Mouse (Mus musculus) ovary, adult 18-20 months (tissue): Measurements from ENCODE around the gene Tlr5.

ENCODE experiments used
- DNase-seq: peaks from one replicate; pipeline ENCODE4 v3.0.0; 2022; ENCODE audit warnings: low spot score, mixed read lengths

Tlr5 gene

DNA sequence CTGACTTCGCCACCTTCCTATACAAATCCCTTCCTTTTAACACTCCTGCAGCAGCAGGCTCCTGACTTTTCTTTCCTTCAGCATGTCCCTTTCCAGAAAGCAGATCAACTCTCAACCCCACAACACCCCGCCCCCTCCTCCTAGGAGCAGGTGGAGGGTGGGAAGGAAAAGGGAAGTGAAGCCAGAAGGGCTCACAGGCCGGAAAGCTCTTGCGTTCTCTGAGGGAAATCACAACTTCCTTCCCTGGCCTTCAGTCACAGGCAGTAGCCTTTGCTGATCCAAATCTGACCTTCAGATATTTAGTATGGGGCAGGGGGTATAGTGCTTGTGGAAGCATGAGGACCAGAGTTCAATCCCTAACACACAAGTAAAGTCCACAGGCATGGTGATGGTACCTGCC lies 921 bp upstream of the Tlr5 start:
- DNase-seq: no peak

DNA sequence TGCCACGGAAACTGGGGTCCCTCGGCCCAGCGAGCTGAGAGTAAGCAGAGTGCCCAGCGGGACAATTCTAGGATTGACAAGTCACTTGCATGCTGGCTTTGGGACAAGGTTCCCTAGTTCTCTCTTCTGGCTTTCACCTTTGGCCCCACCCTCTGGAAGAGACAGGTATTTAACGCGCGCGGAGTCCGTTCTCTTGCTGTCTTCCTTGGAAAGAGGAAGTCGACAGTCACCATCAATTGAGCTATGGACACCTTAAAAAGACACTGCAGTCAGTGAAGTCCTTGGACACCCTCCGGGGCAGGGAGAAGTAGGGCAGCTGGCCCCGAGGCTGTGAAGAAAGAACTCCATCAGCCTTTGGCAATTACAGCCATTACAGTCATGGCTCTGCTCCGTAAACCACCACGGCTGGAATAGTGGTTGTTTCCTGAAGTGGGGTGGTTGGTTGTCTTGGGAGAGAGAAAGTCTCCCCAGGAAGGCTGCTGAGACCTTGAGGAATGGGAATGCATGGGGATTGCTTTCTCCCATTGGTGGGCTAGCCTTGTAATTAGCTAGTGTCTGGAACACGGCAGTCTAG lies 546 bp downstream of the Tlr5 start:
- no peak for DNase-seq

DNA sequence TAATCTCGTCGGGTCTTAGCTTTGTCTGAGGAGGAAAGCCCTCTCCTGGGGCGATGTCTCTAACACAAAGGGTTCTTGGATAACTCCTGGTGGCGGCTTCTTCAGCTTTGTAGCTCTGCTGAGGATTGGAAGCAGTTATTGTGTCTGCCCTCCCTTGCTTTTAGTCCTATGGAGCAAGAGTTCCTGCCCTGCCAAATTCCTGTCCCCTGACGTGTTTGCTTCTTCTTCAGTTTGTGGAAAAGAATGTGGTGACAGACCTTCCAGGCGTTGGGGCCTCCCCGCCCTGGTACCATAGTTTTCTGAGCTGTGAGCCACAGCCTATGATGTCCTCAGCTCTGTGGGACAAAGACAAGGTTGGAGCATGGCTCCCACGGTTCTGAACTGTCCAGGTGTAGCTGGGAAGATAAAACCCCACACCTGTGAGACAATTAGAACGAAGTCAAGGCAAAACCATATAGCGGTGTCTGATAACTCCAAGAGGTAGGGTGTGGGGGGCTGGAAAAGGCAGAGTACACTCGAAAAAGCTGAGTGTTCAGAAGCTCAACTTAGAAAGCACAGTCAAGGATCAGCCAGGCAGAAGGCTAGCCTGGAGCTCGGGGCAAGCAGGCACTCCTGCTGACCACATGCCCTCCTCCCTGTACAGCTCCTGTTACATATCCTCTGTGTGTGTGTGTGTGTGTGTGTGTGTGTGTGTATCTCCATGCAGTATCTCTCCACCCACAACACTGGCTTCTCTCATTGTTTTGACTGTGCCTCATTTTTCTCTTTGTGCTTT lies 1.8 kb downstream of the Tlr5 start:
- no peak for DNase-seq

DNA sequence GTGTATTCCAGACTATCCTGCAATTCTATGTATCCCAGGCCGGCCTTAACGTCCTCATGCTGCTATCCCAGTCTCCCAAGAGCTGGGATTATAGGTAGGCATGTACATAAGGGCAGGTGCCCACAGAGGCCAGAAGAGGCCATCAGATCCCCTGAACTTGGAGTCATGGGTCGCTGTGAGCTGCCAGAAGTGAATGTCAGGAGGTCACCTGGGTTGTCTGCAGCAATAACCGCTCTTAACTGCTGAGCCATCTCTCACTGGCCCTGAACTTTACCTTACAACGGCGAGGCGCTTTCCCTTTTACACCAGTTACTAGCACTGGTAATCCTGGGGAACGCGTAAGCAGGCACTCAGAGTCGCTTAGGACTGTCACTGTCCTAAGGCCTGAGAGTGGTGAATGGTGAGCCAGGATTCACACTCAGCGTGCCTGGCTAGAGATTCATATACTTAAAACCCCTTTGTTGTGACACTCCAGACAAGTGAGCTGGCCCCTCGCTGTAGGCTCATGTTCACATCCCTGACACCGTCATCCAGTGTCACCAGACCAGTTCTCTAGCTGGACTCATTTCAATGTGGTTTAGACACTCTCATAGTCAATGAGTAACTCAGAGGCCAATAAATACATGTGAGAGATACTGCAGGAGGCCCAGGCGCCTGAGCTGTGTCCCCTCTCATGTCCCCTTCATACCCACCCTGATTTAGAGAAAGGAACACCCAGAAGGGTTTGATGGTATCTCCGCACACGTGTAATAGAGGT lies 2.6 kb downstream of the Tlr5 start:
- DNase-seq: no peak

DNA sequence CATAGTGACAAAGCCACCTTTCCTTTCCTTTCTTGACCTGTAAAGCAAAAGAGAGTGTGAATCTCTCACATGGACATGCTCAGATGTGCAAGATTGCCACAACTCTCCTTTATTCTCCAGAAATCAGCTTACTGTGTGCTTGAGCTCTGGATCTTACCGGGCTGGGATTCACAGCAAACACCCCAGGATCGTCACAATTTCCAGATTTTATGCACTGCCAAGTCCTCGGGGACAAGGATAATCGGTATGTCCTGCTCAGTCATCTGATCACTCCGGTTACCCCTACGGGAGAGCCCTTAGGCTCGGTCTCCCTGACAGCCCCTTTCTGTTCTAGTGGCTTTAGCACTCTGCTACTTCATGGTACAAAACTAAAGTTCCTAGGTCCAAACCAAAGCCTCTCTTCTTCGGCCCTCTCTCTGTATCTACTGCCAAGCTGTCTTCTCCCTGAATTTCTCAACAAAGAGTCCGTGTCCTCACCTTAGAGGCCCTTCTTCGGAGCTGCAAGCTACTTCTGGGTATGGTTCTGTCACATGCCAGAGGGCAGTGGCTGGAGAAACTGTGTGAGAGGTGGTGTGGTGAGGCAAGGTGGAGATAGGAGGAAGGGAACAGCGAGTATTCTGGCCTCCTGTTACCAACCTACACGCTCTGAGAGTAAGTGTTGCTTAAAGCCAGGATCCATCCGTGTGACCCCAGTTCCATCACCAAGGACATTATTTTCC lies 3.4 kb downstream of the Tlr5 start:
- DNase-seq: no peak

DNA sequence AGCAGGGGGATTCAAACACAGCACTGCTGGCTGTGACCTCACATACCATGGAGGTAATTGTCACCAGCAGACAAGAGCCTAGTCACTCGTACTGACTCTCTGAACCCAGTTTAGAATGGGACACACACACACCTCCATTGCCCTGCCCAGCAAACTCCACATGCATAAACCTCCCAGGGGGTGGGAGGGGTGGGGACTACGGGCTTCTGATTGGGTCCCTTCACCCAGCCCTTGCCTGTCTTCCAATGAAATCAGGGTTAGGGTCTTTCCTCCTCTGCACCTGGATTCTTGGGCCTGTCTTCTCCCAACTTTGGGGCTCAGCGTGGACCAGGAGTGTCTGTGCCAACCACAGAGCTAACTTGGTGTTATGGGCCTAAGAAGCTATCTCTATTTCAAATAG lies 4.2 kb downstream of the Tlr5 start:
- no peak for DNase-seq

DNA sequence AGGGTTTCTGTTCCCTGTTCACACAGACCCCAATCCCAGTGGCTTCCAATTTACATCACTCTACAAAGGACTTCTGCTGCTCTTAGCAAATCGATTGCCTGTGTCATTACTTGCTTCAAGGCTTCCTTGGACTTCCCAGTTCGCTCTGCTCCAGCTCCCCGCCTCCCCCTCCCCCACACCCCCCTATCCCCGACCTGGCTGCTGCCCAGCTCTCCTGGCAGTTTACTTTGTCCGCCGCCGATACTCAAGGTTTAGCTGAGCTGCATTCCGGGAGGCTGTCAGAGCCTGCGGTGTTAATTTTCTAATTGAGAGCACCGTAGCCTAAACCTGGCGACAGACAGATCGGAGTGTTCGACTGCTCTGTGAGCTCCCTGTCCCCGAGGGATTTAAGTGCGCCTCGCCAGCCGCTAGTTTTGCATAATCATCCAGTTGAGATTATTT lies 4.7 kb downstream of the Tlr5 start:
- peak; percentile 37 for DNase-seq

DNA sequence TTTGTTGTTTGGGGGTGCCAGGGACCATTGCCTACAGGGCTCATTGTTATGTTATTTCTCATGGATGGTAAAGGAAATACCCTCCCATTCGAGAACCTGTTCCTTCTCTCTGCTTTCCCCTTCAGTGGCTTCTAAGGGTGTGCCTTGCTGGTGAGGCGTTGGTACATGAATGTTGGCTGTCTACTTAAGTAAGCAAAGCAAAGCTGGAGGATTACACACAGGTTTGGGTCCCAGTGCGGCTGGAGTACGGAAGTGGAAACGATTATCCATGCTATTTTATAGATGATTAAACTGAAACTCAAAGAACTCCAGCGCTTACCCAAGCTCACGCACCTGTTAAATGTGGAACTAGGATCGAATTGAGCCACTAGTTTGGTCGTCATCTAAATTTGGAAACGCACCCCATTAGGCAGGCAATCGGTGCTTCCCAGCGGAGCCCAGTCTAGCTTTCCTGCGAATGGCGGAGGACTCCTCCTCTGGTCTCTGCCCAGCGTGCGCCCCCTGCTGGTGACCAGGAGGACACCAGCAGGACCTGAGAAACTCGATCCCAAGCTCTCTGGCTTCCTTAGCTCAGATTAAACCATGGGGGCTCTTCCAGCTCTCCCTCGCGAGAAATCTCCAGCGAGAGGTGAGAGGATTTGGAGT lies 5.3 kb downstream of the Tlr5 start:
- peak; percentile 62 for DNase-seq

DNA sequence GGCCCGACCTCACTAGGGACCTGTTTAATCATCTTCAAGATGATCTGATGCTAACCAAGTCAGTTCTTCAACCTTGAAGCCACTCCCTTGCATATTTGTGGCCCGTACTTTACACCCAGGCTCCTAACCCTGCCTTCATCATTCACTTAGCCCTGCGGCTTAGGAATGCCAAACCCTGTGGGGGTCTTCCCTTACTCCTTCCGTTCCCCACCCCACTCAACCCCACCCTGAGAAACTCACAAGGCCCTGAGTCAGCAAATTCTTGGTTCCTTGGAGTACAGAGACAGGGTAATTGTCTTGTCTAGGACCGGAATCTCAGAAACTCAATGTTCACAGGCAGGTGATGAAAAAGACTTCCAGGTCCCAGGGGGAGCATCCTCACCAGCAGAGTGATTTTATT lies 6.5 kb downstream of the Tlr5 start:
- no peak for DNase-seq

DNA sequence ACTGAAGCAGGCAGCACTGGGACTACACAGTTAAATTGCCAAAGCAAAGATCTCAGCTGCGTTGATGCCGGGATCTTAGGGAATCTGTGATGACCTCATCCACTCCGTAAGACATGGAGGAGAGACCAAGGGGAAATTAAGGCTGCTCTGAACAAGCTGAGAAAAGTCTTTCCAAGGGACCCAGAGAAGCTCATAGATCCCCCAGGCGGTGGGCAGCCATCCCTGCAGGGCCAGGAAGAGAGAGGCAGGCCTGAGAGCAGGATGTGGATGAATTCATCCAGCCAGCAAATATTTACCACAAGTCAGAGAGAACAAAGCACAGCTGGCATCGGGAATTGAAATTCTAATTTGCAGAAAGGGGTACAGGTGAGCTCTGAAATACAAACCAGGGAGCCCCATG lies 8.7 kb downstream of the Tlr5 start:
- no peak for DNase-seq

DNA sequence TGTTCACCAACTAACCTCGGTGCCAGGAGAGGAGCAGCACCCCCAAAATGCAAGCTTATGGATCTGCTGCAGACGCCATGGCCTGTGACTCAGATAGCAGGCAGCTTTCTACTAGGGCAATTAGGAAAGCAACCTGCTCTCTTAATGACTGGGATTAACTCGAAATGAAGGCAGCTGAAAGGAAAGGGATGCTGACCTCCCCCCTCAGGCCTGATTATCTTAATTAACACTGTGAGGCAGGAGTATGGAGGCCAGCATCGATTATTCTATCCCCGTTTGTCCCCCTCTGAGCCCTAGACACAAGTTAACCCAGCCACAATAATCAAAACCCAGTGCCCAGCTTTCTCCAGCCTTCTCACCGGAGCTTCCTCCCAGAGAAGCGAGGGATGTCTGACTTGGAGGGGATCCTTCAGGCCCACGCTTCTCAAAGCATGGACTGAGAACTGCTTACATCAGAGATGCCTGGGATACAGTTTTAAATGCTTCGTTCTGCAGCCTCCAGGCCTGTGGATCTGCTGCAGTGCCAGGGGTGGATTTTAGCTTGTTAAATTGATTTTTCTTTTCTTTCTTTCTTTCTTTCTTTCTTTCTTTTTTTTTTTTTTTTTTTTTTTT lies 10.4 kb downstream of the Tlr5 start:
- DNase-seq: no peak

DNA sequence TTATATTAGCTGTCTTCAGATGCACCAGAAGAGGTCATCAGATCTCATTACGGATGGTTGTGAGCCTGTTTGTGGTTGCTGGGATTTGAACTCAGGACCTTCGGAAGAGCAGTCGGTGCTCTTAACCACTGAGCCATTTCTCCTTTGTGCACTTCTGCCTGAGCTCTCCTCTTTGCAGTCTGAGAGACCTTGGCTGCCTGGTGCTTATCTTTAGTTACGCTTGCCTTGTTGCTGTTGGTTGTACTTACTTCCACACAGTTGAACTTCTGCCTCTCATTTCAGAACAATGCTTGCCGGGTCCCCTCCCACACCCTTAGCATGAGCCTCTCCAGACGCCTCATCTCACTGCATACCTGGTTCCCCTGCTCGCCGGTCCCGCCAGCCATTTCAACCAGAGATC lies 14.1 kb downstream of the Tlr5 start:
- DNase-seq: no peak

DNA sequence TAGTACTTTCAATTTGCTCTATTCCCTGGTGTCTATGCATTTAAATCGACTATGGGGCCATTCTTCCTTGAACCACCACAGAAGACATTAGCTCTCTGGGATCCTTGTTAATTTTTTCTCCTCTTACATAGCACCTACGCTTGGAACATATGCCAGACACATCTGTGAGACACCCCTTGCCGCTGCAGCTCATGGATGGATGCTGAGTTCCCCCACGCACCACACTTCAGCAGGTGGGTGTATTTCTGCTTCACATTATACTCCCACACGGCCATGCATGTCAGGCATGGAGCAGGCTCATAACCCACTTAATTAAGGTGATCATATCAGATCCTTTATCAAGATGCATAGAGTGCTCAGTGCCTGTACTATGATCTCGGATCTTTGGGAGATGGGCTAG lies 17.7 kb downstream of the Tlr5 start:
- DNase-seq: no peak

DNA sequence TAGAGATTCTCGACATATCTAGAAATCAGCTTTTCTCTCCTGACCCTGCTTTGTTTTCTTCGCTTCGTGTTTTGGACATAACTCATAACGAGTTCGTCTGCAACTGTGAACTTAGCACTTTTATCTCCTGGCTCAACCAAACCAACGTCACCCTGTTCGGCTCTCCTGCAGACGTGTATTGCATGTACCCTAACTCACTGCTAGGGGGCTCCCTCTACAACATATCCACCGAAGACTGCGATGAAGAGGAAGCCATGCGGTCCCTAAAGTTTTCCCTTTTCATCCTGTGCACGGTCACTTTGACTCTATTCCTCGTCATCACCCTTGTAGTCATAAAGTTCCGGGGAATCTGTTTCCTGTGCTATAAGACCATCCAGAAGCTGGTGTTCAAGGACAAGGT lies 20.2 kb downstream of the Tlr5 start:
- no peak for DNase-seq

DNA sequence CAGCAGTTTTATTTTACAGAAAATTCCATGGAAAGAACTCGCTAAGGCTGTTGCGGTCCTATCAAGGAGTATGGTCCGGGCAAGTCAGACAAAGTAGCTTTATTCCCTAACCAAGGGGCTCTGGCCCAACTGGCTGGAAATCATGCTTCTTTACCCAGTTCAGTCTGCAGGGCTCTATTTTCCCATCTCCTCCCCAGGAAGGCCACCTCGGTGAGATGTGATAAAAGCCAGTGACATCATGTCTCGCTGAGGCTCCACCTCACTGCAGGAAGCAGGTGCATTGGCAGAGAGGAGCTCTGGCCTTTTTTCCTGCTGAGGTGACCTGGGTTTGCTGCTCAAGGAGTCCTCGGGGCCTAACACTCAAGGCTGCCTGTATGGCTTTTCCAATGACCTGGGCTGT lies 26.1 kb downstream of the Tlr5 start:
- no peak for DNase-seq

DNA sequence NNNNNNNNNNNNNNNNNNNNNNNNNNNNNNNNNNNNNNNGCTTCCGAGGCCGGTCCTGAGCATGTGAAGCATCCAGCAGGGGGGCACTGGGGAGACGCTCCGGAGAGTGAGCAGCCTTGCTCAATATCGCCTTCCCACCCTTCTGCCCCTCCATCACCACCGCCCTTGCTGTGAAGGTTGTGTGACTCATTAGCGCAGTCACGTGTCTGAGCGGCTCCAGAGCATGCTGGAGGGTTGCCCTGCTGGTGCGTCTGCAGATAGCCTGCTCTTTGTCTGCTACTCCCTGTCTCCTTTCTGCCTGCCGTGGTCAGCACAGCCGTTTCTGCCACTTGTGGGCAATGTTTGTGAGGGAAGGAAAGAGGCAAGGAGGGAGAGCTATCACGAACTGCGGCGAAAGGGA lies 28.4 kb downstream of the Tlr5 start:
- DNase-seq: peak; percentile 94

DNA sequence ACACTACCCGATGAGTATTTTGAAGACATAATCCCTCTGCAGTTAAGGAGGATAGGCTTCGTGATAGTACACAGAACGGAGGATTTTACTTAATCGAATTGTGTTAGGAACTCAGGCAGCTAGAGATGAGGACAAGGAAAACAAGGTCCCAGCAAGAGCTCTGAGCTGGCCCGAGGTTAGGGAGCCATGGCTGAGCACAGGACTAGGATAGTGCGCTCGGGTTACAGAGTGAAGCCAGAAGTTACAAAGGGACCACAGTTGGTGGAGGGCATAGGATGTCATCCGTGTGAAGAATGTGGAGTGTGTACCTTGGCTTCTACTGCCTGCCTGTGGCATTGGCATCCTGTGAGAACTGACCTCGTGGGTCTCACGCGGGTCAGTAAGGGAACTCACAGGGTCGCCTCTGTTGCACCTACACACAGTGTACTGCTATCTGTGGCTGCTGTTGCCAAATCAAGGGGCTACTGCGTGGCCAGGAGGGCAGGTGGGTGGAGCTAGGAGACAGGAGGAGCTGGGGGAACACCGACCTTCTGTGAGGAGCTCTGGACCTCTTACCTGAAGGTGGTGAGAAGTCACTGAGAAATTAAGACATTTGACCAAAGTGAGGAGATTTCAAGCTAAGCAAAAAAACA lies 29.0 kb downstream of the Tlr5 start:
- DNase-seq: no peak

DNA sequence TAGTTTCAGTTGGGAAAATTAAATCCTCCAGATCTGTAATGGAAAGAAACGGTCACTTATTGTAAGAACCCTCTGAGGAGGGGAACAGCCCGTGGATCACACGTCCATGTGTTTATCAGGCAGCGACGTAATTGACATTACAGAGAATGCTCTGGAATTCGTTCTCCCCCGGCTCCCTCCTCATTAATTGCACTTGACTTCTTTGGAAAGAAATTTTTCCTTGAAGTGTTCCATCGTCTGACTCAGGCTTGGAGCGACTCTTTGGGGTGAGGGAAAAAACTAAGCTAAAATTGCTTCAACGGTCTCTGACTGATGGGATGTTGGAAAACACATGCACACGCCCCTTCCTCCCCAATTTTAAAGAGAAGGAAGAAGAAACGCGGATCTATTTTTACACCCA lies 31.7 kb downstream of the Tlr5 start:
- no peak for DNase-seq

DNA sequence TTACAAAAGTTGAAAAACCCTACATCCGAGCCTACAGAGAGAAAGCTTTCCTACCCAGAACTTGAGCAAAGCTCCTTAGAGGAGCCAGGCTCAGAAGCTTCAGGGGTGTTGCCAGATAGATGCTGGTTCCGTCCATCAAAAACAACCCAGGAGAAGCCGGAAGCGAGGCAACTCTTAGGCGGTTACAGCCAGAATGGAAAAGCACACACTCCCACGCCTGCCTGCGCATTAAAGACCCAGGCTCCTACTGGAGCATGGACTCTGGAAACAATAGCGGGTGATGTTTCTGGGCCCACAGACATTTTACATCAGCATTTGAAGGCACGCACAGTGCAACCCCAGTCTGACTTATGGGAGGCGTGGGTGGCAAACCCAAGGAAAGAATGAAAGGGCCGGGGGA lies 32.2 kb downstream of the Tlr5 start:
- DNase-seq: no peak

DNA sequence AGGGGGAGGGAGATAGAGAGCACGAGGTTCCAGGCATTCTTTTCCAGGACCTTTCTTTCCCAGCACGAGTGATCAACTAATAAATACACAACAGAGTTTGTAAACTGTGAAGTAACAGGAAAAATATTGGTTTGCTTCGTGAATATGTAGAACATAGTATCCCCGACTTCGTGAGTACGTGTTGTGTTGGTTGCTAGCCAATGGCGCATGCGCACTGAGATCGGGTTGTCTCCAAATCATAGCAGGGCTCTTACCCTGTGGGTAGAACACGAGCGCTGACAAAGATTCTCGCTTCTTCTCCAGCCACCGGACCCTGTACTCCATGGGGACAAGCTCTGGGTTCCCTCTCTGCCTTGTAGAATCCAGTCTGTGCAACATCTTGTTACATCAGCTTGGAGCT lies 33.2 kb downstream of the Tlr5 start:
- DNase-seq: no peak

DNA sequence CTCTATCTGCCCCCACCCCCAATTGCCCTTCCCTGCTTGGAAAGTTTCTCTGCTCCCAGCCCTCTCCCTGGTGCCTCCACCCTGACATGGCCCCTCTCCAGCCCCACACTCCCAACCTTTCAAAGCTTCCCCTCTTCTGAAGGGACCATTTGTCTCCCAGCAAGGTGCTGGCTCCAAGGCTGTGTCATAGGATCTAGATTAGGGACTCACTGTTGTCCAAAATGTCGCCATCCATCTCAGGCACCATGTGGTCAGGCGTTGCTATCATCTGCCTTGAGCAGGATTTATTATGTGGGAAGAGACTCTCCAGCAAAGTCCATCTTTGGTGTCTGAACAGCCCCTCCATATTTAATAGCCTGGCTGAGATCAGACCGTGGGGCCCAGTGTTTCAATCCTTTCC lies 34.1 kb downstream of the Tlr5 start:
- DNase-seq: no peak
